In genomic region chr14:79397321-79398122, GRCm38 (mm10) we compare ENCODE assay signal across 8 mouse cellular contexts. TPM values are rescaled to one million over a fixed set of nuclear protein-coding genes. Genes with fewer than 3 reads are reported as not detected.
DNase-seq lines count a peak whose midpoint lies in the region; ATAC-seq and TF ChIP-seq lines count a peak whose summit lies in the region.

Gene Mtrf1, plus strand, starts transcription at chr14:79397772.

- H3K4me2 ChIP-seq in heart, embryonic 13.5 days = peak within 1 kb of the TSS; percentile 71
- H3K4me2 ChIP-seq in kidney, postnatal 0 days (ENCODE audit: low read length) = peak within 1 kb of the TSS; percentile 70

- no peaks in the 10 kb centered on the region for H3K9me3 ChIP-seq in heart, embryonic 13.5 days
- H3K9me3 ChIP-seq in kidney, postnatal 0 days (replicated peaks; ENCODE audit: low read length) = no peaks in the 10 kb centered on the region

- H3K27ac ChIP-seq in bone marrow macrophage, adult 2 months (ENCODE audit: insufficient read depth, low read depth, low read length) = peak within 1 kb of the TSS; percentile 93
- peak within 1 kb of the TSS; percentile 90 for H3K27ac ChIP-seq in heart, embryonic 13.5 days (replicated peaks)
- H3K27ac ChIP-seq in kidney, postnatal 0 days = peak within 1 kb of the TSS; percentile 86
- peak within 1 kb of the TSS; percentile 71 for H3K27ac ChIP-seq in liver, adult 2 months (replicated peaks; ENCODE audit: insufficient read depth, low read depth, low read length)

- H3K4me1 ChIP-seq in bone marrow macrophage, adult 2 months (ENCODE audit: control insufficient read depth, insufficient read depth, low read length) = peaks cover 8% of the 10 kb centered on the region
- peaks cover 7% of the 10 kb centered on the region; the same call in 1 of the 2 replicates for H3K4me1 ChIP-seq in heart, embryonic 13.5 days
- H3K4me1 ChIP-seq in kidney, postnatal 0 days (replicated peaks; ENCODE audit: insufficient read depth, low read length) = no peaks in the 10 kb centered on the region
- no peaks in the 10 kb centered on the region for H3K4me1 ChIP-seq in liver, adult 2 months (ENCODE audit: control insufficient read depth, insufficient read depth, low read length)

- WGBS in heart, embryonic 13.5 days = 17% methylated on average over 23 of the region's 23 CpGs
- WGBS in kidney, postnatal 0 days = 19% methylated on average over 23 of the region's 23 CpGs
- 17% methylated on average over 23 of the region's 23 CpGs for WGBS in liver, adult 2 months

- no peaks in the 10 kb centered on the region for H3K27me3 ChIP-seq in heart, embryonic 13.5 days (replicated peaks)
- no peaks in the 10 kb centered on the region for H3K27me3 ChIP-seq in kidney, postnatal 0 days (ENCODE audit: insufficient read depth, low read length)
- H3K27me3 ChIP-seq in liver, adult 2 months (ENCODE audit: control insufficient read depth, insufficient read depth, low read length) = no peaks in the 10 kb centered on the region

- no peak for TF ChIP-seq CTCF in bone marrow macrophage, adult 2 months (IDR thresholded peaks at IDR 0.05; ENCODE audit: low read depth, low read length)
- no peak for TF ChIP-seq CTCF in kidney, postnatal 0 days (IDR thresholded peaks at IDR 0.05; ENCODE audit: low read depth)
- no peak for TF ChIP-seq CTCF in liver, adult 2 months (IDR thresholded peaks at IDR 0.05; ENCODE audit: low read depth, low read length)

- peak; percentile 70 to 73 for DNase-seq in B cell, adult 2 months
- DNase-seq in kidney, postnatal 0 days (ENCODE audit: low spot score) = peak; percentile 87
- peak; percentile 85 for DNase-seq in liver, adult 2 months (ENCODE audit: extremely low read depth, low read depth, low spot score)
- peak; percentile 68 to 71 for DNase-seq in spleen, postnatal 36 days (ENCODE audit: low spot score in 2 of 2)

- peak within 1 kb of the TSS; percentile 79 for H3K9ac ChIP-seq in heart, embryonic 13.5 days
- H3K9ac ChIP-seq in kidney, postnatal 0 days (ENCODE audit: low read depth, low read length) = peak within 1 kb of the TSS; percentile 60; the same call in 1 of the 2 replicates
- H3K9ac ChIP-seq in liver, adult 2 months (ENCODE audit: low read depth, low read length) = peak within 1 kb of the TSS; percentile 57

- peaks cover 17% of the 10 kb centered on the region for H3K36me3 ChIP-seq in heart, embryonic 13.5 days
- 0 out of 2 replicates have a peak, but pooled peaks cover 4% of the 10 kb centered on the region for H3K36me3 ChIP-seq in kidney, postnatal 0 days (ENCODE audit: insufficient read depth, low read length)
- H3K36me3 ChIP-seq in liver, adult 2 months (ENCODE audit: control insufficient read depth, insufficient read depth, low read length) = peaks cover 10% of the 10 kb centered on the region

- peak; percentile 91 for ATAC-seq in erythroblast, adult 5-6 weeks (replicated peaks; ENCODE audit: low FRiP score, poor library complexity, severe bottlenecking)
- ATAC-seq in heart, embryonic 13.5 days (ENCODE audit: extremely low read depth, insufficient number of reproducible peaks, low FRiP score, low TSS enrichment) = peak; percentile 37; the same call in 1 of the 2 replicates
- peak; percentile 89 for ATAC-seq in kidney, postnatal 0 days (replicated peaks; ENCODE audit: low FRiP score, low read depth)
- ATAC-seq in monocyte, adult 5-6 weeks (replicated peaks; ENCODE audit: insufficient number of reproducible peaks, low FRiP score, low TSS enrichment, poor library complexity, severe bottlenecking) = peak; percentile 86

- no peak for TF ChIP-seq POLR2A in bone marrow macrophage, adult 2 months (IDR thresholded peaks at IDR 0.05; ENCODE audit: borderline replicate concordance, low read depth, low read length)
- TF ChIP-seq POLR2A in liver, adult 2 months (IDR thresholded peaks at IDR 0.05; ENCODE audit: extremely low read depth, insufficient read depth, low read length) = no peak

- H3K79me2 ChIP-seq in liver, adult 2 months (ENCODE audit: control insufficient read depth, insufficient read depth, low read length) = no peaks in the 10 kb centered on the region

- H3K4me3 ChIP-seq in bone marrow macrophage, adult 2 months (ENCODE audit: insufficient read depth, low read length) = peak within 1 kb of the TSS; percentile 96
- peak within 1 kb of the TSS; percentile 70 for H3K4me3 ChIP-seq in heart, embryonic 13.5 days
- H3K4me3 ChIP-seq in kidney, postnatal 0 days (replicated peaks; ENCODE audit: low read depth, low read length) = peak within 1 kb of the TSS; percentile 62
- H3K4me3 ChIP-seq in liver, adult 2 months (ENCODE audit: insufficient read depth, low read depth, low read length) = peak within 1 kb of the TSS; percentile 53

RNA-seq across cellular contexts. Expression of gene Mtrf1, which starts in this region (rescaled TPM):
- polyA plus RNA-seq in bone marrow macrophage, adult 2 months (2012; ENCODE audit: insufficient read depth, insufficient read length, missing spikeins) = 6.6 and 8.3 TPM in 2 replicates
- total RNA-seq in erythroblast, adult 5-6 weeks (2015; ENCODE audit: low replicate concordance) = 0.96 and 1.0 TPM in 2 replicates
- total RNA-seq in erythroblast, adult 5-6 weeks (2017; ENCODE audit: low replicate concordance) = 1.3 and 2.9 TPM in 2 replicates
- 9.1 and 9.5 TPM in 2 replicates for polyA plus RNA-seq in heart, embryonic 13.5 days (2015; fragmentation: Nextera tagmentation; extraction: Ambion mirVana)
- 10.9 and 12.2 TPM in 2 replicates for polyA plus RNA-seq in kidney, postnatal 0 days (2015; fragmentation: Nextera tagmentation; extraction: Ambion mirVana)
- 7.8 and 10.3 TPM in 2 replicates for total RNA-seq in liver, adult 2 months (2014; rRNA removed)
- polyA plus RNA-seq in liver, adult 2 months (2012; rRNA removed) = 2.2 and 2.3 TPM in 2 replicates
- total RNA-seq in monocyte, adult 5-6 weeks (2017) = 5.8 to 7.4 TPM (median 7.1 TPM) in 3 replicates

Comparison
In these comparisons a context has a peak if more than half of its experiments do, and no peak if none do; other contexts are left out.
1. Peak in every context shown above with its lines: DNase-seq, ATAC-seq, H3K4me3 ChIP-seq and H3K27ac ChIP-seq.
2. ATAC-seq: peak in every context shown above with its lines; median percentile 91 in erythroblast, adult 5-6 weeks; 89 in kidney, postnatal 0 days; 86 in monocyte, adult 5-6 weeks; 37 in heart, embryonic 13.5 days.